Mouse (Mus musculus) CH12.LX (cell line): ENCODE results near the gene Tmem82. TPM values are rescaled to one million over a fixed set of nuclear protein-coding genes. Genes with fewer than 3 reads are reported as not detected.

Source experiments
- DNase-seq: peaks from one replicate; pipeline ENCODE4 v3.0.0-alpha.2; 2013; ENCODE audit errors: extremely low read depth
- H3K27ac ChIP-seq: 2 replicates; pipeline ENCODE4 v1.5.1; 2012; ENCODE audit warnings: low read depth, mild to moderate bottlenecking, control low read depth, moderate library complexity; ENCODE audit not compliant: insufficient read depth
- H3K27me3 ChIP-seq: replicated peaks from 2 replicates; pipeline ENCODE3; 2012; ENCODE audit warnings: inconsistent platforms
- H3K36me3 ChIP-seq, 2 experiments: replicated peaks in 1 of 2; 2 replicates each; pipeline versions ENCODE3 to v1.6.1; 2012; ENCODE audit warnings: inconsistent platforms in 1 of 2, low read length in 1 of 2, mild to moderate bottlenecking in 1 of 2, mixed read lengths in 1 of 2, moderate library complexity in 1 of 2; ENCODE audit not compliant: control insufficient read depth in 1 of 2, insufficient read depth in 1 of 2
- H3K4me1 ChIP-seq, 2 experiments: 2 replicates each; pipeline ENCODE4 v1.6.1; 2012; ENCODE audit warnings: inconsistent platforms in 1 of 2, moderate library complexity in 1 of 2; ENCODE audit not compliant: insufficient read depth in 2 of 2, control insufficient read depth in 1 of 2
- H3K4me2 ChIP-seq: 2 replicates; pipeline ENCODE4 v1.6.1; 2012; ENCODE audit warnings: low read depth, mild to moderate bottlenecking, control low read depth; ENCODE audit not compliant: poor library complexity, insufficient read depth, severe bottlenecking
- H3K4me3 ChIP-seq, 3 experiments: fragments of 150-350 bp in 1 of 3; sonication (generic) in 1 of 3; replicated peaks in 1 of 3; 2 replicates each; pipeline versions ENCODE3 to v1.5.1; 2011 to 2012; ENCODE audit warnings: low read depth in 2 of 3, low read length in 2 of 3, mild to moderate bottlenecking in 2 of 3, moderate library complexity in 2 of 3, control low read depth in 1 of 3, improper control_type of control experiment in 1 of 3, inconsistent platforms in 1 of 3, mixed read lengths in 1 of 3; ENCODE audit not compliant: poor library complexity in 1 of 3
- H3K79me2 ChIP-seq: replicated peaks from 2 replicates; pipeline ENCODE4 v1.6.1; 2012; ENCODE audit warnings: mild to moderate bottlenecking, moderate library complexity; ENCODE audit not compliant: control insufficient read depth, poor library complexity, insufficient read depth, severe bottlenecking; ENCODE audit errors: extremely low read depth
- H3K9ac ChIP-seq: 2 replicates; pipeline ENCODE4 v1.6.1; 2012; ENCODE audit warnings: low read depth, mild to moderate bottlenecking, control low read depth, moderate library complexity; ENCODE audit not compliant: insufficient read depth
- H3K9me3 ChIP-seq: replicated peaks from 2 replicates; pipeline ENCODE3; 2012; ENCODE audit warnings: low read length, inconsistent platforms, mixed read lengths
- CHD2 ChIP-seq: IDR thresholded peaks from 2 replicates; pipeline ENCODE4 v1.6.1; 2011; ENCODE audit warnings: low read length, improper control_type of control experiment
- ELF1 ChIP-seq: IDR thresholded peaks from 2 replicates; pipeline ENCODE4 v1.6.1; 2014; ENCODE audit warnings: low read depth, mild to moderate bottlenecking, inconsistent platforms, low read length, improper control_type of control experiment
- EP300 ChIP-seq: IDR thresholded peaks from 2 replicates; pipeline ENCODE4 v1.6.1; 2011; ENCODE audit warnings: low read length, improper control_type of control experiment
- ETS1 ChIP-seq: conservative IDR thresholded peaks from 2 replicates; pipeline ENCODE4 v1.6.1; 2012; ENCODE audit warnings: low read depth, mild to moderate bottlenecking, inconsistent platforms, low read length, improper control_type of control experiment, moderate library complexity
- GABPA ChIP-seq: IDR thresholded peaks from 2 replicates; pipeline ENCODE4 v1.6.1; 2012; ENCODE audit warnings: low read depth, low read length, improper control_type of control experiment, inconsistent platforms; ENCODE audit not compliant: insufficient replicate concordance
- JUN ChIP-seq: IDR thresholded peaks from 2 replicates; pipeline ENCODE4 v1.6.1; 2011; ENCODE audit warnings: low read depth, mild to moderate bottlenecking, low read length, improper control_type of control experiment, moderate library complexity; ENCODE audit not compliant: insufficient read depth
- JUND ChIP-seq: conservative IDR thresholded peaks from 2 replicates; pipeline ENCODE4 v1.6.1; 2011; ENCODE audit warnings: low read depth, low read length, improper control_type of control experiment
- MXI1 ChIP-seq: IDR thresholded peaks from 2 replicates; pipeline ENCODE4 v1.6.1; 2011; ENCODE audit warnings: mild to moderate bottlenecking, low read depth, low read length, improper control_type of control experiment
- NELFE ChIP-seq: IDR thresholded peaks from 2 replicates; pipeline ENCODE4 v1.6.1; 2011; ENCODE audit warnings: low read depth, low read length, improper control_type of control experiment
- NRF1 ChIP-seq: IDR thresholded peaks from 2 replicates; pipeline ENCODE4 v1.6.1; 2014; ENCODE audit warnings: low read depth, mild to moderate bottlenecking, inconsistent platforms, low read length, improper control_type of control experiment, moderate library complexity
- PAX5 ChIP-seq: IDR thresholded peaks from 2 replicates; pipeline ENCODE4 v1.6.1; 2012; ENCODE audit warnings: low read length, inconsistent platforms, mixed read lengths
- POLR2A ChIP-seq: IDR thresholded peaks from 2 replicates; pipeline ENCODE4 v1.6.1; 2011; ENCODE audit warnings: low read depth, mild to moderate bottlenecking, improper control_type of control experiment, low read length
- RAD21 ChIP-seq: IDR thresholded peaks from 2 replicates; pipeline ENCODE4 v1.6.1; 2011; ENCODE audit warnings: low read depth, mild to moderate bottlenecking, low read length, improper control_type of control experiment, moderate library complexity
- TBP ChIP-seq: conservative IDR thresholded peaks from 2 replicates; pipeline ENCODE4 v1.6.1; 2011; ENCODE audit warnings: low read depth, low read length, improper control_type of control experiment
- TCF12 ChIP-seq: IDR thresholded peaks from 2 replicates; pipeline ENCODE4 v1.6.1; 2014; ENCODE audit warnings: low read depth, mild to moderate bottlenecking, inconsistent platforms, low read length, improper control_type of control experiment
- UBTF ChIP-seq: IDR thresholded peaks from 2 replicates; pipeline ENCODE4 v1.6.1; 2012; ENCODE audit warnings: low read depth, mild to moderate bottlenecking, inconsistent platforms, low read length, improper control_type of control experiment, moderate library complexity
- ZC3H11A ChIP-seq: IDR thresholded peaks from 2 replicates; pipeline ENCODE4 v1.6.1; 2012; ENCODE audit warnings: low read depth, mild to moderate bottlenecking, inconsistent platforms, low read length, improper control_type of control experiment
- ZKSCAN1 ChIP-seq: IDR thresholded peaks from 2 replicates; pipeline ENCODE4 v1.6.1; 2012; ENCODE audit warnings: low read depth, inconsistent platforms, low read length, improper control_type of control experiment, borderline replicate concordance
- ZMIZ1 ChIP-seq: IDR thresholded peaks from 2 replicates; pipeline ENCODE4 v1.6.1; 2012; ENCODE audit warnings: low read depth, mild to moderate bottlenecking, inconsistent platforms, low read length, improper control_type of control experiment
- dilution Hi-C: fragments of 300-500 bp; cut with MboI; formaldehyde crosslinking; loops from 2 replicates; pipeline ENCODE4 v1.14.3; 2020; ENCODE audit warnings: low sequenced_read_pairs; ENCODE audit not compliant: extremely low pct_unique_long_range_greater_than_20kb, extremely low pct_ligation_motif_present
- in situ Hi-C: fragments of 300-500 bp; cut with MboI; formaldehyde crosslinking; loops from 3 replicates; pipeline ENCODE4 v1.14.3; 2019; ENCODE audit warnings: low sequenced_read_pairs, low pct_ligation_motif_present, low pct_unique_long_range_greater_than_20kb, mixed read lengths
- polyA plus RNA-seq: library from polyadenylated mRNA; unstranded; fragments of >175 nt; gene quantifications from 2 replicates; pipeline ENCODE4 v1.2.1, GENCODE M21; 2012; ENCODE audit warnings: low read depth; ENCODE audit not compliant: insufficient read length
- total RNA-seq, 2 experiments: library from RNA; depleted of rRNA; stranded (reverse); fragments of 300-350 nt in 1 of 2; fragments of >200 nt in 1 of 2; gene quantifications; 2 replicates each; pipeline ENCODE4 v1.2.3; 2012 to 2014

Tmem82 gene
- total and polyA plus RNA-seq, 3 experiments: 0.68 to 5.2 (median 2.7) TPM

- no peak for TF ChIP-seq JUND
- no peak for TF ChIP-seq UBTF
- in situ Hi-C loops (no loop called here), dilution Hi-C loops (no loop called here)
- no peak overlapping the region for H3K4me3 ChIP-seq
- H3K9ac ChIP-seq: no peak overlapping the region
- peaks cover 19 to 69% of the 10 kb centered on the region in 2 experiments for H3K36me3 ChIP-seq
- H3K4me2 ChIP-seq: no peak overlapping the region
- H3K9me3 ChIP-seq: no peaks in the 10 kb centered on the region
- peaks cover 6% of the 10 kb centered on the region; the same call in 1 of the 2 replicates for H3K79me2 ChIP-seq
- no peak for DNase-seq
- no peaks in the 10 kb centered on the region for H3K27me3 ChIP-seq
- peaks cover 4 to 48% of the 10 kb centered on the region in 2 experiments; a peak in 3 of 4 replicates for H3K4me1 ChIP-seq
- H3K27ac ChIP-seq: no peak overlapping the region
Observed at GRCm38 (mm10) chr4:141651944-141652343, 33.5 kb upstream of the Tmem82 start.

- Histone ChIP-seq H3K79me2 (peaks cover 6% of the 10 kb centered on the region; the same call in 1 of the 2 replicates), H3K27ac (no peak overlapping the region), H3K4me1 (peaks cover 2 to 43% of the 10 kb centered on the region in 2 experiments; a peak in 3 of 4 replicates), H3K4me3 (no peak overlapping the region), H3K36me3 (peaks cover 19 to 72% of the 10 kb centered on the region in 2 experiments), H3K27me3 (no peaks in the 10 kb centered on the region), H3K4me2 (no peak overlapping the region), H3K9ac (no peak overlapping the region), H3K9me3 (no peaks in the 10 kb centered on the region)
- in situ Hi-C loops: no loop called here
- DNase-seq: no peak
- dilution Hi-C loops: no loop called here
- TF ChIP-seq PAX5 (no peak), JUN (no peak), NELFE (no peak), GABPA (no peak), TBP (no peak), EP300 (no peak), POLR2A (no peak), NRF1 (no peak), MXI1 (no peak), ELF1 (no peak), ZMIZ1 (no peak), ETS1 (no peak), RAD21 (no peak), TCF12 (no peak), UBTF (no peak), ZKSCAN1 (no peak), ZC3H11A (no peak), CHD2 (no peak)
Observed at GRCm38 (mm10) chr4:141651286-141651685, 32.9 kb upstream of the Tmem82 start.
